Mouse (Mus musculus) embryonic facial prominence, embryonic 15.5 days (tissue): ENCODE data around the gene Igf2r. TPM values are rescaled to one million over a fixed set of nuclear protein-coding genes. Genes with fewer than 3 reads are reported as not detected.

Source experiments
- ATAC-seq: fragments of 200-750 bp; cut with Nextera tagmentation; 2 replicates; pipeline ENCODE4 v1.8.0; 2017; ENCODE audit warnings: low read depth, moderate TSS enrichment; ENCODE audit not compliant: insufficient number of reproducible peaks, low FRiP score, low TSS enrichment
- H3K27ac ChIP-seq: fragments of 300-500 bp; sonication (generic); replicated peaks from 2 replicates; pipeline ENCODE4 v1.5.1; 2015; ENCODE audit warnings: mild to moderate bottlenecking, inconsistent platforms
- H3K27me3 ChIP-seq: fragments of 300-500 bp; sonication (generic); 2 replicates; pipeline ENCODE4 v1.6.1; 2015; ENCODE audit warnings: inconsistent platforms
- H3K36me3 ChIP-seq: fragments of 300-500 bp; sonication (generic); 2 replicates; pipeline ENCODE4 v1.6.1; 2015; ENCODE audit warnings: mild to moderate bottlenecking, inconsistent platforms
- H3K4me1 ChIP-seq: fragments of 300-500 bp; sonication (generic); 2 replicates; pipeline ENCODE4 v1.6.1; 2015; ENCODE audit warnings: inconsistent platforms
- H3K4me2 ChIP-seq: fragments of 300-500 bp; sonication (generic); replicated peaks from 2 replicates; pipeline ENCODE4 v1.6.1; 2015; ENCODE audit warnings: mild to moderate bottlenecking, inconsistent platforms
- H3K4me3 ChIP-seq: fragments of 300-500 bp; sonication (generic); replicated peaks from 2 replicates; pipeline ENCODE4 v1.5.1; 2015; ENCODE audit warnings: mild to moderate bottlenecking, inconsistent platforms
- H3K9ac ChIP-seq: fragments of 300-500 bp; sonication (generic); 2 replicates; pipeline ENCODE4 v1.6.1; 2015; ENCODE audit warnings: inconsistent platforms
- H3K9me3 ChIP-seq: fragments of 300-500 bp; sonication (generic); replicated peaks from 2 replicates; pipeline ENCODE4 v1.6.1; 2016; ENCODE audit warnings: inconsistent platforms
- WGBS: fragments of 180-500 bp; shearing (Covaris S2); methylation state at CpG from one replicate; pipeline ENCODE4 v1.1.7; 2015; 5-methylcytosine and 5-hydroxymethylcytosine counted together
- polyA plus RNA-seq: library from polyadenylated mRNA; unstranded; fragments of >200 nt; fragmentation: Nextera tagmentation; extraction: Ambion mirVana; gene quantifications from 2 replicates; pipeline ENCODE4 v1.2.1, GENCODE M21; 2015

Gene Igf2r
- polyA plus RNA-seq, 1 experiment from 2014 or later = 39.8 TPM

GRCm38 (mm10) chr17:12779442-12779841, 10.0 kb upstream of the Igf2r start:
- H3K36me3 ChIP-seq = peaks cover 4% of the 10 kb centered on the region; the same call in 1 of the 2 replicates
- H3K4me3 ChIP-seq = no peak overlapping the region
- peaks cover 56% of the 10 kb centered on the region for H3K4me1 ChIP-seq
- H3K27ac ChIP-seq = peak overlapping the region; percentile 91
- no peaks in the 10 kb centered on the region for H3K27me3 ChIP-seq
- peak; percentile 31; the same call in 1 of the 2 replicates for ATAC-seq
- 0 out of 2 replicates have a peak overlapping the region, but pooled peaks have one; percentile 10 for H3K4me2 ChIP-seq
- 44% methylated on average over 3 of the region's 3 CpGs for WGBS
- no peak overlapping the region for H3K9ac ChIP-seq
- H3K9me3 ChIP-seq = no peaks in the 10 kb centered on the region

GRCm38 (mm10) chr17:12773956-12774355, 4.5 kb upstream of the Igf2r start:
- H3K36me3 ChIP-seq = peaks cover 26% of the 10 kb centered on the region
- no peak overlapping the region for H3K4me3 ChIP-seq
- no peak overlapping the region for H3K4me2 ChIP-seq
- H3K27ac ChIP-seq = no peak overlapping the region
- 72% methylated on average over 3 of the region's 3 CpGs for WGBS
- H3K27me3 ChIP-seq = no peaks in the 10 kb centered on the region
- 0 out of 2 replicates have a peak, but pooled peaks cover 14% of the 10 kb centered on the region for H3K4me1 ChIP-seq
- ATAC-seq = no peak
- H3K9ac ChIP-seq = no peak overlapping the region
- no peaks in the 10 kb centered on the region for H3K9me3 ChIP-seq

- H3K27me3 ChIP-seq = no peaks in the 10 kb centered on the region
- ATAC-seq = no peak
- no peaks in the 10 kb centered on the region for H3K9me3 ChIP-seq
- H3K4me1 ChIP-seq = peaks cover 24% of the 10 kb centered on the region
- H3K36me3 ChIP-seq = peaks cover 24% of the 10 kb centered on the region
- 86% methylated on average over 5 of the region's 5 CpGs for WGBS
- H3K9ac ChIP-seq = no peak overlapping the region
- H3K4me2 ChIP-seq = no peak overlapping the region
- H3K27ac ChIP-seq = no peak overlapping the region
- no peak overlapping the region for H3K4me3 ChIP-seq
These were observed 1.0 kb upstream of the Igf2r start for GRCm38 (mm10) chr17:12770500-12770899.

- Histone ChIP-seq H3K4me1 (peaks cover 32% of the 10 kb centered on the region), H3K36me3 (peaks cover 29% of the 10 kb centered on the region), H3K27me3 (no peaks in the 10 kb centered on the region), H3K27ac (peak overlapping the region; percentile 88), H3K4me3 (peak overlapping the region; percentile 69), H3K9ac (peak overlapping the region; percentile 68), H3K9me3 (no peaks in the 10 kb centered on the region), H3K4me2 (peak overlapping the region; percentile 55)
- ATAC-seq = no peak
- 20% methylated on average over 41 of the region's 41 CpGs for WGBS
These were observed 767 bp downstream of the Igf2r start for GRCm38 (mm10) chr17:12768415-12769379.

GRCm38 (mm10) chr17:12767294-12767852, 2.1 kb downstream of the Igf2r start:
- ATAC-seq = no peak
- Histone ChIP-seq H3K4me3 (peak overlapping the region; percentile 69), H3K36me3 (peaks cover 29% of the 10 kb centered on the region), H3K4me2 (peak overlapping the region; percentile 55), H3K9ac (no peak overlapping the region), H3K4me1 (peaks cover 32% of the 10 kb centered on the region), H3K9me3 (no peaks in the 10 kb centered on the region), H3K27ac (peak overlapping the region; percentile 44; the same call in 1 of the 2 replicates), H3K27me3 (no peaks in the 10 kb centered on the region)
- WGBS = 72% methylated on average over 6 of the region's 6 CpGs

GRCm38 (mm10) chr17:12763412-12763811, 6.1 kb downstream of the Igf2r start:
- no peak overlapping the region for H3K27ac ChIP-seq
- H3K9me3 ChIP-seq = no peaks in the 10 kb centered on the region
- 89% methylated on average over 2 of the region's 2 CpGs for WGBS
- no peak overlapping the region for H3K4me2 ChIP-seq
- H3K4me1 ChIP-seq = peaks cover 55% of the 10 kb centered on the region
- H3K4me3 ChIP-seq = no peak overlapping the region
- ATAC-seq = no peak
- H3K36me3 ChIP-seq = 0 out of 2 replicates have a peak, but pooled peaks cover 5% of the 10 kb centered on the region
- H3K9ac ChIP-seq = no peak overlapping the region
- H3K27me3 ChIP-seq = no peaks in the 10 kb centered on the region

GRCm38 (mm10) chr17:12760355-12761146, 8.9 kb downstream of the Igf2r start:
- no peak for ATAC-seq
- peak overlapping the region; percentile 48 for H3K27ac ChIP-seq
- H3K27me3 ChIP-seq = no peaks in the 10 kb centered on the region
- no peaks in the 10 kb centered on the region for H3K9me3 ChIP-seq
- no peak overlapping the region for H3K4me2 ChIP-seq
- 75% methylated on average over 10 of the region's 10 CpGs for WGBS
- H3K9ac ChIP-seq = no peak overlapping the region
- H3K36me3 ChIP-seq = peaks cover 10% of the 10 kb centered on the region; the same call in 1 of the 2 replicates
- no peak overlapping the region for H3K4me3 ChIP-seq
- peaks cover 62% of the 10 kb centered on the region for H3K4me1 ChIP-seq

GRCm38 (mm10) chr17:12759646-12760074, 9.8 kb downstream of the Igf2r start:
- Histone ChIP-seq H3K4me1 (peaks cover 63% of the 10 kb centered on the region), H3K9me3 (no peaks in the 10 kb centered on the region), H3K4me2 (no peak overlapping the region), H3K27me3 (no peaks in the 10 kb centered on the region), H3K4me3 (no peak overlapping the region), H3K27ac (peak overlapping the region; percentile 58), H3K36me3 (peaks cover 10% of the 10 kb centered on the region; the same call in 1 of the 2 replicates), H3K9ac (no peak overlapping the region)
- peak; percentile 65 for ATAC-seq
- WGBS = 47% methylated on average over 8 of the region's 8 CpGs

GRCm38 (mm10) chr17:12758701-12759455, 10.6 kb downstream of the Igf2r start:
- Histone ChIP-seq H3K4me1 (peaks cover 68% of the 10 kb centered on the region), H3K4me2 (no peak overlapping the region), H3K9me3 (no peaks in the 10 kb centered on the region), H3K4me3 (no peak overlapping the region), H3K27me3 (no peaks in the 10 kb centered on the region), H3K36me3 (peaks cover 4% of the 10 kb centered on the region; the same call in 1 of the 2 replicates), H3K9ac (no peak overlapping the region), H3K27ac (peak overlapping the region; percentile 58)
- no peak for ATAC-seq
- 80% methylated on average over 12 of the region's 12 CpGs for WGBS

- Histone ChIP-seq H3K4me2 (no peak overlapping the region), H3K27me3 (no peaks in the 10 kb centered on the region), H3K4me3 (no peak overlapping the region), H3K9me3 (no peaks in the 10 kb centered on the region), H3K4me1 (peaks cover 75% of the 10 kb centered on the region), H3K9ac (no peak overlapping the region), H3K27ac (0 out of 2 replicates have a peak overlapping the region, but pooled peaks have one; percentile 14), H3K36me3 (peaks cover 4% of the 10 kb centered on the region; the same call in 1 of the 2 replicates)
- ATAC-seq = no peak
- 59% methylated on average over 5 of the region's 5 CpGs for whole genome bisulfite sequencing
These were observed 11.5 kb downstream of the Igf2r start for GRCm38 (mm10) chr17:12757990-12758389.
